Mouse (Mus musculus): ENCODE data around the gene Rbm10.

DNA sequence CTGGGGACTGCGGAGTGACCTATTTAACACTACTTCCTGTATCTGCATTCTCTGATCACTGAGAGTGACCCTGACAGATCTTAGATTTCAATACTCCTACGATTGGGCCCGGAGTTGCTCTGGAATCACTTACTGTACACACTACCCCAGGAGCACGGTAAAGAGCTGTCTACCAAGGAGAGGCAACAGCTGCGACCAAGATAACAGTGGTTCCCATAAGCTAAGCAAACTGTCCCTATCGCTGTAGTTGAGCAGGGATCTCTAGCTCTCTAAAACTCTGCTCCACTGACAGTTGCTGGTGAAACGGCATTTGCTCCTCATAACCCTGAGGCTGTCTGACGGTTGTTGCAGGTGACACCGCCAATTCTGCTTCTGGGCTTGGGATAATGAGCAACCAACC, 44.6 kb upstream of the Rbm10 start:
- TF ChIP-seq CTCF (IDR thresholded peaks at IDR 0.05; ENCODE audit: low read depth, low read length) (no peak), POLR2A (IDR thresholded peaks at IDR 0.05; ENCODE audit: extremely low read depth, insufficient read depth, low read length) (no peak)

Measured in liver, adult 2 months (tissue).